Mouse (Mus musculus) stomach, postnatal 0 days (tissue): ENCODE data around the gene Cd63. TPM values are rescaled to one million over a fixed set of nuclear protein-coding genes. Genes with fewer than 3 reads are reported as not detected.

Source experiments
- ATAC-seq: fragments of 200-750 bp; cut with Nextera tagmentation; 2 replicates; pipeline ENCODE4 v1.8.0; 2017; ENCODE audit not compliant: low FRiP score, low TSS enrichment
- DNase-seq: peaks from one replicate; pipeline ENCODE4 v3.0.0-alpha.2; 2016; ENCODE audit warnings: low spot score
- H3K27ac ChIP-seq: fragments of 300-500 bp; sonication (generic); replicated peaks from 2 replicates; pipeline ENCODE4 v1.5.1; 2014; ENCODE audit warnings: mild to moderate bottlenecking, control low read depth
- H3K27me3 ChIP-seq: fragments of 300-500 bp; sonication (generic); 2 replicates; pipeline ENCODE4 v1.6.1; 2014; ENCODE audit warnings: low read length; ENCODE audit not compliant: control insufficient read depth, insufficient read depth
- H3K36me3 ChIP-seq: fragments of 300-500 bp; sonication (generic); 2 replicates; pipeline ENCODE4 v1.6.1; 2014; ENCODE audit warnings: low read length, mixed read lengths; ENCODE audit not compliant: control insufficient read depth, insufficient read depth
- H3K4me1 ChIP-seq: fragments of 300-500 bp; sonication (generic); replicated peaks from 2 replicates; pipeline ENCODE4 v1.6.1; 2014; ENCODE audit warnings: antibody characterized with exemption; ENCODE audit not compliant: control insufficient read depth, insufficient read depth
- H3K4me2 ChIP-seq: fragments of 300-500 bp; sonication (generic); replicated peaks from 2 replicates; pipeline ENCODE4 v1.6.1; 2014; ENCODE audit warnings: low read depth, mild to moderate bottlenecking, control low read depth, moderate library complexity
- H3K4me3 ChIP-seq: fragments of 300-500 bp; sonication (generic); 2 replicates; pipeline ENCODE4 v1.5.1; 2014; ENCODE audit warnings: low read depth, low read length, control low read depth
- H3K9ac ChIP-seq: fragments of 300-500 bp; sonication (generic); 2 replicates; pipeline ENCODE4 v1.6.1; 2014; ENCODE audit warnings: mild to moderate bottlenecking, low read length, control low read depth, mixed read lengths
- H3K9me3 ChIP-seq: fragments of 300-500 bp; sonication (generic); 2 replicates; pipeline ENCODE4 v1.6.1; 2016; ENCODE audit warnings: low read length; ENCODE audit not compliant: control insufficient read depth
- CTCF ChIP-seq: IDR thresholded peaks from 2 replicates; pipeline ENCODE4 v1.5.1; 2016; ENCODE audit warnings: antibody characterized with exemption, low read depth, mild to moderate bottlenecking, moderate library complexity
- EP300 ChIP-seq: optimal IDR thresholded peaks from 2 replicates; pipeline ENCODE3; 2016; ENCODE audit warnings: antibody characterized with exemption
- WGBS: fragments of 180-500 bp; shearing (Covaris S2); extraction: QIAGEN DNeasy Blood & Tissue Kit; methylation state at CpG from one replicate; pipeline ENCODE4 v1.1.7; 2014; 5-methylcytosine and 5-hydroxymethylcytosine counted together
- polyA plus RNA-seq: library from polyadenylated mRNA; unstranded; fragments of >200 nt; fragmentation: Nextera tagmentation; extraction: Ambion mirVana; gene quantifications from 2 replicates; pipeline ENCODE4 v1.2.1, GENCODE M21; 2015

The Cd63 gene
- polyA plus RNA-seq, 1 experiment from 2014 or later, result 773 TPM

DNA sequence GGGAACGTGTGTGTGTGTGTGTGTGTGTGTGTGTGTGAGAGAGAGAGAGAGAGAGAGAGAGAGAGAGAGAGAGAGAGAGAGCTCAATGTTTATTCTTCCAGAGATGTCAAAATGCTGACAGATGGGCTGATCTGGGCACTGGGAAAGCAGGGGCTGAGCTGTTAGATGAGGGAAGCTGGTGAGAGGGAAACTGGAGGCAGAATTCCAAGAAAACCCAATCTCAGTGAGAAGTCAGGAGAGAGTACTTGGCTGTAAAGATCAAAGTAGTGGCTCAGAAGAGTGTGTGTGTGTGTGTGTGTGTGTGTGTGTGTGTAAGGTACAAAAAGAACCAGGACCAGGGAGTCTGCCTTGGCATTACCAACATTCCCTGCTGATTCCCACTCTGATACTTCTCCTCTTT is 3.3 kb upstream of the Cd63 start:
- 5% methylated on average over 1 of the region's 1 CpGs for WGBS
- H3K36me3 ChIP-seq, result no peaks in the 10 kb centered on the region
- no peak overlapping the region for H3K4me2 ChIP-seq
- no peaks in the 10 kb centered on the region for H3K27me3 ChIP-seq
- no peak for ATAC-seq
- no peak for TF ChIP-seq CTCF
- TF ChIP-seq EP300, result no peak
- no peaks in the 10 kb centered on the region for H3K4me1 ChIP-seq
- H3K9ac ChIP-seq, result no peak overlapping the region
- H3K27ac ChIP-seq, result no peak overlapping the region
- DNase-seq, result no peak
- H3K4me3 ChIP-seq, result no peak overlapping the region
- H3K9me3 ChIP-seq, result no peaks in the 10 kb centered on the region

- Histone ChIP-seq H3K27ac (no peak overlapping the region), H3K4me3 (no peak overlapping the region), H3K36me3 (no peaks in the 10 kb centered on the region), H3K9ac (no peak overlapping the region), H3K27me3 (no peaks in the 10 kb centered on the region), H3K4me2 (no peak overlapping the region), H3K9me3 (no peaks in the 10 kb centered on the region), H3K4me1 (no peaks in the 10 kb centered on the region)
- WGBS, result 72% methylated on average over 6 of the region's 6 CpGs
- no peak for DNase-seq
- ATAC-seq, result no peak
- TF ChIP-seq CTCF (no peak), EP300 (no peak)
Observed at GRCm38 (mm10) chr10:128899759-128900490, 864 bp upstream of the Cd63 start.

DNA sequence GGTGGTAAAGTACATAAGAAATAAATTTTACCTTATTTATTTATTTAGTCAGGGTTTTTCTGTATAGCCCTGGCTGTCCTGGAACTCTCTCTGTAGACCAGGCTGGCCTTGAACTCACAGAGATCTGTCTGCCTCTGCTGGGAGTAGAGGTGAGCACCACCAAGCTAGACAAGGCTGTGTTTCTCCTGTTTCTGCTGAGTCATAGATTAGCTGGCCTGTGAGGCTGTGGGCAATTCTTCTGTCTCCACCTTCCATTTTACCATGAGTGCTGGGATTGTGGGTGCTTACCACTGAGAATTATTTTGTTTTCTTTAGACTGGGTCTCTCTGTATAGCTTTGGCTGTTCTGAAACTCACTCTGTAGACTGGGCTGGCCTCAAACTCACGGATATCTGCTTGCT is 620 bp downstream of the Cd63 start:
- TF ChIP-seq CTCF, result no peak
- TF ChIP-seq EP300, result no peak
- Histone ChIP-seq H3K4me3 (no peak overlapping the region), H3K36me3 (no peaks in the 10 kb centered on the region), H3K27ac (no peak overlapping the region), H3K27me3 (no peaks in the 10 kb centered on the region), H3K4me2 (no peak overlapping the region), H3K9ac (no peak overlapping the region), H3K4me1 (no peaks in the 10 kb centered on the region), H3K9me3 (no peaks in the 10 kb centered on the region)
- ATAC-seq, result no peak
- 79% methylated on average over 1 of the region's 1 CpGs for WGBS
- DNase-seq, result no peak

DNA sequence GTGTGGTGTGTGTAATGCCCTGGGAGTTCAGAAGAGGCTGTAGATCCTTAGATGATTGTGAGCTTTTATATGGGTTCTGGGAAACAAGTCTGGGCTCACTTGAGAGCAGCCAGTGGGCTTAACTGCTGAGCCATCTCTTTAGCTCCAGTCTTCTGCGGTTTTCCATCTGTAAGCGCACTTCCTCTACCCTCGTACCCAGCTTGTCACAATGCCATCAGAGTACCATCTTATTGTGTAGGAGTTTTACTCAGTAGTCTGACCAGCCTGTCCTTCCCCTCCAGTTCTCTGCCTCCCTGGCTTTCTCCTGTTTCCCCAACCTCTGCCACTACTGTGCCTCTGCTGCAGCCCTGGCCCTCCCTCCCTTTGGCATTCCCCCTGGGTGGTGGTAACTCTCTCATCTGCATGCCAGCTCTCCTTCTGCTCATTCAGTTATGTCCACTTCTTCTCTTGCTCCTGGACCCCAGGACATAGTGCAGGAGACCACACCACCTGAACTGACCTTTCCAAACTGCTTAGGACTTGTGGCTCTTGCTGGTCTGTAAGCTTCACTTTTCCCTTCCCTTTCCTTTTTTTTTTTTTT is 1.7 kb downstream of the Cd63 start:
- Histone ChIP-seq H3K36me3 (no peaks in the 10 kb centered on the region), H3K4me2 (no peak overlapping the region), H3K9me3 (no peaks in the 10 kb centered on the region), H3K27me3 (no peaks in the 10 kb centered on the region), H3K27ac (no peak overlapping the region), H3K9ac (no peak overlapping the region), H3K4me1 (no peaks in the 10 kb centered on the region), H3K4me3 (no peak overlapping the region)
- DNase-seq (no peak), ATAC-seq (no peak)
- 72% methylated on average over 3 of the region's 3 CpGs for WGBS
- TF ChIP-seq CTCF (no peak), EP300 (no peak)

DNA sequence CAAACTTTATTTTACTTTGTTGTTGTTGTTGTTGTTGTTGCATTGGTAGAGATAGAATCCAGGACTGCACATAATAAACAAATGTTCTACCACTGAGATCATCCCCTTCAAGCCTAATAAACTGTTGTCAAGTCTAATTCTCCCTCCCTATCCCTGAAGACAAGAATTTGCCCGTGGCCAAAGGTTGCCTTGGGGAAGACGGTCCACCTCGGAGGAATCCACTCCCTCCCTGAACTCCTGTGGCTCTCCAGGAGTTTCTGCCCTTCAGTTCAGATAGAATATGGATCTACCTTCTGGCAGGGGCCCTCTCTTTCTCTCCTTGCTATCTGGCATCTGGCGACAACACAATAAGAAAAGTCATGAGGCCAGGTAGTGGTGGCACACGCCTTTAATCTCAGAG is 4.0 kb downstream of the Cd63 start:
- Histone ChIP-seq H3K9me3 (no peaks in the 10 kb centered on the region), H3K27ac (no peak overlapping the region), H3K9ac (no peak overlapping the region), H3K4me3 (no peak overlapping the region), H3K4me2 (no peak overlapping the region), H3K4me1 (no peaks in the 10 kb centered on the region), H3K27me3 (no peaks in the 10 kb centered on the region), H3K36me3 (no peaks in the 10 kb centered on the region)
- TF ChIP-seq CTCF (no peak), EP300 (no peak)
- ATAC-seq (no peak), DNase-seq (no peak)
- 77% methylated on average over 5 of the region's 5 CpGs for WGBS

DNA sequence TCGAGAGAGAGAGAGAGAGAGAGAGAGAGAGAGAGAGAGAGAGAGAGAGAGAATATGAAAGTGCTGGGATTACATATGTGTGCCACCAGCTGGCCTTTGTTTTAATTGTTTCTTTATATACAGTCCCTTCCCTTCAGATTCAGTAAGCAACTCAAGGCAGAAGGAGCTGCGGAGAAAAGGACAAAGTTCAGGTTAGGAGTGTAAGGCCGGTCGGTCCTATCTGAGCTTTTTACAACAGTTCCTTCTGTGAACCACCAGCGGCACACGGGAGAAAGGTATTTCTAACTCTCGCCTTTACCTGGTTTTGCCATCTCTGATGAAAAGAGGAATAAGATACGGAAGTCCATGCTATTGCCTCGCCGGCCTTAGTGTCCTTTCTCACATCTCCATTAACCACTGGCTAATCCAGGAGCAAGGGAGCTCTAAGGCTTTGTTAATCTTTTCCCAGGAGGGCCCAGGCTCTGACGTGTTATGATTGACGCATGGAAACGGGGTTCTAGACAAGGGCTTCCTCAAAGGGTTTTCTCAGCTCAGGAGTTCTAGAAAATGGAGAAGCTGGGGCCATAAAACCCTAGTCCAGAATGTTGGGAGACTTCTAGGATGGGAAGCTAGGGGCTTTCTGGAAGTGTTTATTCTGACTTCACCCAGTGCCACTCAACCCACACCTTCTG is 8.1 kb downstream of the Cd63 start:
- ATAC-seq, result peak; percentile 51
- TF ChIP-seq CTCF, result no peak
- no peak for TF ChIP-seq EP300
- H3K27ac ChIP-seq, result peak overlapping the region; percentile 97
- 40% methylated on average over 13 of the region's 13 CpGs for WGBS
- H3K36me3 ChIP-seq, result peaks cover 4% of the 10 kb centered on the region; the same call in 1 of the 2 replicates
- H3K4me3 ChIP-seq, result peak overlapping the region; percentile 92
- no peaks in the 10 kb centered on the region for H3K27me3 ChIP-seq
- peak overlapping the region; percentile 72 for H3K4me2 ChIP-seq
- peak overlapping the region; percentile 97 for H3K9ac ChIP-seq
- DNase-seq, result peak; percentile 55
- no peaks in the 10 kb centered on the region for H3K4me1 ChIP-seq
- H3K9me3 ChIP-seq, result no peaks in the 10 kb centered on the region
